Mouse (Mus musculus) heart, embryonic 14.5 days (tissue): ENCODE measurements around the gene Gm128. TPM values are rescaled to one million over a fixed set of nuclear protein-coding genes. Genes with fewer than 3 reads are reported as not detected.
A peak's percentile ranks its signal among the peaks of the same experiment; 100 is the strongest.

ENCODE experiments used
- ATAC-seq: fragments of 200-750 bp; cut with Nextera tagmentation; 2 replicates; pipeline ENCODE4 v1.8.0; 2017; ENCODE audit warnings: low read depth, moderate TSS enrichment; ENCODE audit not compliant: insufficient number of reproducible peaks, insufficient read depth, low FRiP score
- H3K27ac ChIP-seq, 2 experiments: fragments of 200-500 bp in 1 of 2; fragments of 300-500 bp in 1 of 2; sonication (generic) in 1 of 2; replicated peaks in 1 of 2; 2 replicates each; pipeline ENCODE4 v1.5.1; 2012 to 2014; ENCODE audit warnings: low read depth in 2 of 2, low read length in 2 of 2, control low read depth in 1 of 2, mild to moderate bottlenecking in 1 of 2, mixed read lengths in 1 of 2; ENCODE audit not compliant: control insufficient read depth in 1 of 2, insufficient read depth in 1 of 2
- H3K27me3 ChIP-seq: fragments of 300-500 bp; sonication (generic); 2 replicates; pipeline ENCODE4 v1.6.1; 2014; ENCODE audit warnings: mild to moderate bottlenecking, low read length, control low read depth; ENCODE audit not compliant: control insufficient read depth, insufficient read depth
- H3K36me3 ChIP-seq: fragments of 300-500 bp; sonication (generic); 2 replicates; pipeline ENCODE4 v1.6.1; 2014; ENCODE audit warnings: mild to moderate bottlenecking, control low read depth, low read length, mixed read lengths; ENCODE audit not compliant: control insufficient read depth, insufficient read depth
- H3K4me1 ChIP-seq, 2 experiments: fragments of 200-500 bp in 1 of 2; fragments of 300-500 bp in 1 of 2; sonication (generic) in 1 of 2; 2 replicates each; pipeline ENCODE4 v1.6.1; 2012 to 2014; ENCODE audit warnings: low read length in 2 of 2, control low read depth in 1 of 2, mixed read lengths in 1 of 2; ENCODE audit not compliant: control insufficient read depth in 2 of 2, insufficient read depth in 2 of 2
- H3K4me2 ChIP-seq: fragments of 300-500 bp; sonication (generic); 2 replicates; pipeline ENCODE4 v1.6.1; 2014; ENCODE audit warnings: mild to moderate bottlenecking, low read length
- H3K4me3 ChIP-seq, 2 experiments: fragments of 200-500 bp in 1 of 2; fragments of 300-500 bp in 1 of 2; sonication (generic) in 1 of 2; 2 replicates each; pipeline ENCODE4 v1.5.1; 2012 to 2014; ENCODE audit warnings: low read length in 2 of 2, mild to moderate bottlenecking in 2 of 2, control low read depth in 1 of 2, low read depth in 1 of 2, moderate library complexity in 1 of 2; ENCODE audit not compliant: control insufficient read depth in 1 of 2, insufficient read depth in 1 of 2
- H3K9ac ChIP-seq: fragments of 300-500 bp; sonication (generic); 2 replicates; pipeline ENCODE4 v1.6.1; 2014; ENCODE audit warnings: mild to moderate bottlenecking, low read length
- H3K9me3 ChIP-seq: fragments of 300-500 bp; sonication (generic); 2 replicates; pipeline ENCODE4 v1.6.1; 2016; ENCODE audit warnings: low read length, control low read depth; ENCODE audit not compliant: control insufficient read depth
- WGBS: fragments of 180-500 bp; shearing (Covaris S2); extraction: QIAGEN DNeasy Blood & Tissue Kit; methylation state at CpG from one replicate; pipeline ENCODE4 v1.1.7; 2014; 5-methylcytosine and 5-hydroxymethylcytosine counted together
- polyA plus RNA-seq: library from polyadenylated mRNA; unstranded; fragments of >200 nt; fragmentation: Nextera tagmentation; extraction: Ambion mirVana; gene quantifications from 2 replicates; pipeline ENCODE4 v1.2.1, GENCODE M21; 2014

Gm128 gene
- polyA plus RNA-seq, 1 experiment from 2014 or later: 0.46 TPM

GRCm38 (mm10) chr3:95284501-95285281 is 43.3 kb upstream of the Gm128 start:
- Histone ChIP-seq H3K36me3 (peaks cover 24% of the 10 kb centered on the region), H3K27me3 (no peaks in the 10 kb centered on the region), H3K4me1 (peaks cover 3 to 16% of the 10 kb centered on the region in 2 experiments), H3K4me3 (peak overlapping the region in 1 of 2 experiments; percentile 83; a peak in 1 of 4 replicates), H3K4me2 (peak overlapping the region; percentile 89), H3K27ac (no peak overlapping the region), H3K9ac (peak overlapping the region; percentile 94), H3K9me3 (no peaks in the 10 kb centered on the region)
- 89% methylated on average over 12 of the region's 12 CpGs for WGBS
- ATAC-seq: no peak

DNA sequence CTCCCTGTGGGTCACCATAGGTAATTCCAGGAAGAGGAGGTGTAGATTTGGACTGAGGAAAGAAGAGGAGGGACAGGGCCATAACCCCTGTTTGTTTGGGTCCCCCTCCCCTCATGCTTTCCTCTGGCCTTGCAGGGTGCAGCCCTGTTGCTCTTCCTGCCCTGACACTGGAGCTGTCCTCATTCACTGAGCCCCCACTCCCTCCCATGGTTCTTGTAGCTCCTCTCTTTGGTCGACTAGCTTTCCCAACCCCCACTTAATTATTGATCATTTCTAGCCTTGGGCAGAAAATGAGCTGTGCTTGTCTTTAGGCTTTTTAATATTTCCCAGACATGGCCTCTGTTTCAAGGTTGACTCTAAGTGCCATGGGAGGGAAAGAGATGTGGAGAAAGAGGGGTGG is 42.7 kb upstream of the Gm128 start:
- no peak for ATAC-seq
- Histone ChIP-seq H3K4me3 (peak overlapping the region; percentile 82 to 83; a peak in 3 of 4 replicates), H3K36me3 (peaks cover 19% of the 10 kb centered on the region), H3K9me3 (no peaks in the 10 kb centered on the region), H3K27ac (peak overlapping the region in 1 of 2 experiments; percentile 96; a peak in 1 of 4 replicates), H3K4me1 (peaks cover 3 to 16% of the 10 kb centered on the region in 2 experiments), H3K9ac (peak overlapping the region; percentile 94), H3K27me3 (no peaks in the 10 kb centered on the region), H3K4me2 (peak overlapping the region; percentile 89)
- 8% methylated on average over 1 of the region's 1 CpGs for WGBS

- Histone ChIP-seq H3K36me3 (peaks cover 16% of the 10 kb centered on the region), H3K9ac (peak overlapping the region; percentile 94), H3K4me2 (peak overlapping the region; percentile 89), H3K9me3 (no peaks in the 10 kb centered on the region), H3K4me3 (peak overlapping the region; percentile 82 to 83), H3K27ac (peak overlapping the region; percentile 96 to 99), H3K4me1 (peaks cover 3 to 16% of the 10 kb centered on the region in 2 experiments), H3K27me3 (no peaks in the 10 kb centered on the region)
- WGBS: under 1% methylated on average over 7 of the region's 7 CpGs
- no peak for ATAC-seq
These were observed 42.2 kb upstream of the Gm128 start for GRCm38 (mm10) chr3:95283589-95283941.

DNA sequence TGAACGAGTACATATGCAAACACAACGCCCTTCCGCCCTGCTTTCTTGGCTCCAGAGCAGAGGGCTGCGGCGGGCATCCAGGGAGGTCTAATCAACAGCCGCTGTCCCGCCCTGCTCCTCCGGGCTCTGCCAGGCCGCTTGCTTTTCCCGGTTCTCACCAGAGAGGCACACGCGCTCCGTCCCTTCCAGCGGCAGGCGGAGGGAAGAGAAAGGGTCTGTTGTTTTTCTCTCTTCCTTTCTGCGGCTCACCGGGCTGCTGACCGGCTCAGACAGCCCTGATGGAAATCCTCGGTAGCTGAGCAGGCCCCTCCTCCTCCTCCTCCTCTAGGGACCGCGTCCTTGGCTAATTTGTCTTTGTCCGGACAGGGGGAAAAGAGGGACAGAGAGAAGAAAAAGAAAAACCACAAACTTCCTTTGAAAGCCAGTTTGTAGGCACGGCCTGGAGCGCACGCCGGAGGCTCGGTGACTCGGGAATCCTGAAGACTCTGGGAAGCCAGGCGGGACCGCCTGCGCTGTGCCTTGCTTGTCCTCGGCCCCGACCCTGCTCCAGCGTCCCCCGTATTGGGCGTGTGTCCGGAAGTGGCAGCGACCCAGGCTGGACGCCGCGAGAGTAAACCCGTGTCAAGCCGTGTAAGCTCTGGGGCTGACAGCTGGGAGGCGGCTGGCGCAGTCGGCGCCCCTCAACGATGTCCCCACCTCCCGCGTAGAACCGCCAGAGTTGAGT is 41.6 kb upstream of the Gm128 start:
- Histone ChIP-seq H3K27ac (peak overlapping the region; percentile 96 to 99), H3K36me3 (peaks cover 10% of the 10 kb centered on the region), H3K4me2 (peak overlapping the region; percentile 89), H3K9ac (peak overlapping the region; percentile 94), H3K4me3 (peak overlapping the region; percentile 82 to 83), H3K4me1 (peaks cover 3 to 19% of the 10 kb centered on the region in 2 experiments), H3K9me3 (no peaks in the 10 kb centered on the region), H3K27me3 (no peaks in the 10 kb centered on the region)
- peak; percentile 62 for ATAC-seq
- WGBS: under 1% methylated on average over 49 of the region's 51 CpGs

GRCm38 (mm10) chr3:95282381-95282864 is 41.0 kb upstream of the Gm128 start:
- no peaks in the 10 kb centered on the region for H3K27me3 ChIP-seq
- H3K4me3 ChIP-seq: peak overlapping the region; percentile 82 to 83
- peak overlapping the region; percentile 94 for H3K9ac ChIP-seq
- H3K36me3 ChIP-seq: peaks cover 4% of the 10 kb centered on the region; the same call in 1 of the 2 replicates
- H3K9me3 ChIP-seq: no peaks in the 10 kb centered on the region
- WGBS: 1% methylated on average over 11 of the region's 11 CpGs
- H3K4me1 ChIP-seq: peaks cover 5 to 23% of the 10 kb centered on the region in 2 experiments
- ATAC-seq: no peak
- H3K4me2 ChIP-seq: peak overlapping the region; percentile 89
- H3K27ac ChIP-seq: peak overlapping the region; percentile 96 to 99

DNA sequence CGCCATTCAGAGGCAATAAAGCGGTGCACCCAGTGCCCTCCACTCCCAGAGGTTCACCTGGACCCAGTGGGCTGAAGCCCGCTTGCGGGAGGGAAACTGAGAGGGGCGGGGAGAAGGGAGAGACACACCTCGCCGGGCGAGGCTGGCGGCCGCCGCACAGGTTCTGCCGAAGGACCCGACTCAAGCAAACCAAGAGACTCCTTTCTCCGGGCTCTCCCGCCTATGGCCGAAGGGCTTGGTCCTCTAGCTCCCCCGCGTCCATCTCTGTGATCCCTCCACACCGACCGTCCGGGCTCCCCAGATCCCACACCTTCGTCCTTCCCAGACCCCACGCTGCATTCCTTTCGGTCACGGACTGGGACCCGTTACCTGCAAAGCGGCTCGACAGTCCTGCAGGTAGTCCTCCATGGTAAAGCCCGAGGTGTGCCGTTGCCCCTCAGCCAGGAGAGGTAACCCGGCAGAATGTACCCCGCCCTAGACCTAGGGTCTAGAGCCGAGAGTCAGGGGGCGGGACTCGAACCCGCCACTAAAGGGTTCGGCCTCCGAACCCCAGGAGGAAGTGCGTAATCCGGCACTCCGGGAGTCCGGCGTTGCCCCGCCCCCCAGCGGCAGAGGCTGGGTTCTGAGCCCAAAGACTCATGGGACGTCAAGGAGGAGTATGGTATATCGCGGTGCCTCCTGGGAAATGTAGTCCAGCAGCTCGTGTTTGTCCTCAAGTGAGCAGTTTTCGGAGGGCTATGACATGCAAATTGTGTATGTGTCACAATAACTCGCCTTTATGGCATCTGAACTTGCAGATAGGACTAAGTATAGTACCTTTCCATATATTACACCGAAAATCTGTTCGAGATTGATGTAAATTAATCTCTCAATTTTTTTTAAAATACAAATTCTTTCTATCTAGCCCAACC is 40.1 kb upstream of the Gm128 start, which contains the start of the genes Mindy1 and Prune1:
TSS of gene Mindy1 (plus strand) at position 130 of the 911 bp plus-strand sequence.
TSS of gene Prune1 (minus strand) at position 861 of the 911 bp plus-strand sequence.
- no peaks in the 10 kb centered on the region; the same call in 1 of the 2 replicates for H3K36me3 ChIP-seq
- H3K9ac ChIP-seq: peak within 1 kb of the TSS; percentile 94
- ATAC-seq: peak; percentile 88
- H3K4me1 ChIP-seq: peaks cover 8 to 30% of the 10 kb centered on the region in 2 experiments
- WGBS: under 1% methylated on average over 53 of the region's 53 CpGs
- no peaks in the 10 kb centered on the region for H3K9me3 ChIP-seq
- H3K27me3 ChIP-seq: no peaks in the 10 kb centered on the region
- peak within 1 kb of the TSS; percentile 89 for H3K4me2 ChIP-seq
- H3K4me3 ChIP-seq: peak within 1 kb of the TSS; percentile 83 to 96
- H3K27ac ChIP-seq: peak within 1 kb of the TSS; percentile 96 to 99
